Mouse (Mus musculus) midbrain, embryonic 15.5 days (tissue): ENCODE measurements at regions not wholly inside any gene's neighbourhood (a gene's known extent, or its start where the extent isn't known, plus 50 kb on each side); places are given as distances from the start of the nearest gene placed in this dataset.

Experiments
- ATAC-seq: fragments of 200-750 bp; cut with Nextera tagmentation; replicated peaks from 2 replicates; pipeline ENCODE4 v1.8.0; 2017; ENCODE audit warnings: moderate TSS enrichment
- H3K27ac ChIP-seq: fragments of 300-500 bp; sonication (generic); 2 replicates; pipeline ENCODE4 v1.5.1; 2015; ENCODE audit warnings: mild to moderate bottlenecking, inconsistent platforms
- H3K27me3 ChIP-seq: fragments of 300-500 bp; sonication (generic); replicated peaks from 2 replicates; pipeline ENCODE4 v1.6.1; 2015; ENCODE audit warnings: inconsistent platforms
- H3K36me3 ChIP-seq: fragments of 300-500 bp; sonication (generic); replicated peaks from 2 replicates; pipeline ENCODE4 v1.6.1; 2015; ENCODE audit warnings: inconsistent platforms
- H3K4me1 ChIP-seq: fragments of 300-500 bp; sonication (generic); 2 replicates; pipeline ENCODE4 v1.6.1; 2015; ENCODE audit warnings: inconsistent platforms
- H3K4me2 ChIP-seq: fragments of 300-500 bp; sonication (generic); 2 replicates; pipeline ENCODE4 v1.6.1; 2015; ENCODE audit warnings: inconsistent platforms, mild to moderate bottlenecking, moderate library complexity
- H3K4me3 ChIP-seq: fragments of 300-500 bp; sonication (generic); 2 replicates; pipeline ENCODE4 v1.5.1; 2015; ENCODE audit warnings: mild to moderate bottlenecking, inconsistent platforms
- H3K9ac ChIP-seq: fragments of 300-500 bp; sonication (generic); 2 replicates; pipeline ENCODE4 v1.6.1; 2015; ENCODE audit warnings: mild to moderate bottlenecking, inconsistent platforms
- H3K9me3 ChIP-seq: fragments of 300-500 bp; sonication (generic); 2 replicates; pipeline ENCODE4 v1.6.1; 2016; ENCODE audit warnings: inconsistent platforms
- WGBS: fragments of 180-500 bp; shearing (Covaris S2); methylation state at CpG from one replicate; pipeline ENCODE4 v1.1.7; 2015; ENCODE audit warnings: mixed read lengths; 5-methylcytosine and 5-hydroxymethylcytosine counted together

DNA sequence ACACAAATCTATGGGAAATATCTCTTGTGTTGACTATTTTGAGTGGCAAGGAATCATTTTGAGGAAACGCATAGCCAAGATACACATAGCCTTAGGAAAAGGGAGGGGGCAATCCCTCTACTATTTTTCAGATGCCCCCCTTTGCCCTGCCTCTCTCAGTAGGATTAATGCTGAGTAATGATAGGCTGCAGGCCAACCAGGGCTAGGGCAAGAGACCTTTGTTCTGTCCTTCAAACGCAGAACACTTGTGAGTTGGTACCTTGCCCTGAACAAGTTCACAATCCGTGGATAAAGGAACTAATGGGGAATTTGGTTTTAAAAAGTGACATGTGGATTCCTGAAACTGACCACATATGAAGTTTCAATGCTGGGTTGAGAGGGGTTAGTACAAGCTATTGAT is 651.6 kb downstream of the Slc4a3 start:
- H3K4me2 ChIP-seq = no peak overlapping the region
- H3K4me1 ChIP-seq = no peaks in the 10 kb centered on the region
- no peak overlapping the region for H3K9ac ChIP-seq
- no peaks in the 10 kb centered on the region for H3K36me3 ChIP-seq
- H3K9me3 ChIP-seq = no peaks in the 10 kb centered on the region
- no peak overlapping the region for H3K27ac ChIP-seq
- no peak for ATAC-seq
- WGBS = 85% methylated on average over 3 of the region's 3 CpGs
- H3K27me3 ChIP-seq = no peaks in the 10 kb centered on the region
- no peak overlapping the region for H3K4me3 ChIP-seq

DNA sequence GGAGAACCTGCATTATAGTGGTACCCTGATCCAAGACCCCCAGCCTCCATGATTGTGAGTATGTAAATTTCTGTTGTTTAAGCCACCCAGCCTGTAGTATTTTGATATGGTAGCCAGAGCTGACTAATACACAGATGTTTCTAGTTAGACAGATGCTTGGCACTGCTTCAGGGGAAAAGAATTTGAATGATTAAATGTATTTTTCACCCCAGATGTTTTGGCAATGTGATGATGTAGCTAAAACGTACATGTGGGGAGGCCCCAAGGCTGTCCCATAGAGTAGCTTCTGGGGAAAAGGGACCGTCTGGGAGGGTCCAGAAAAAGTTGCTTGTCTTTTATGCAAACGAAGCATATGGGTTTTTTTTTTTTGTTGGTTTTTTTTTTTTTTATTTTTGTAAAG is 654.8 kb downstream of the Slc4a3 start:
- Histone ChIP-seq H3K4me3 (no peak overlapping the region), H3K27me3 (no peaks in the 10 kb centered on the region), H3K4me1 (no peaks in the 10 kb centered on the region), H3K4me2 (no peak overlapping the region), H3K36me3 (no peaks in the 10 kb centered on the region), H3K9me3 (no peaks in the 10 kb centered on the region), H3K9ac (no peak overlapping the region), H3K27ac (no peak overlapping the region)
- ATAC-seq = no peak
- 76% methylated on average over 3 of the region's 3 CpGs for WGBS

DNA sequence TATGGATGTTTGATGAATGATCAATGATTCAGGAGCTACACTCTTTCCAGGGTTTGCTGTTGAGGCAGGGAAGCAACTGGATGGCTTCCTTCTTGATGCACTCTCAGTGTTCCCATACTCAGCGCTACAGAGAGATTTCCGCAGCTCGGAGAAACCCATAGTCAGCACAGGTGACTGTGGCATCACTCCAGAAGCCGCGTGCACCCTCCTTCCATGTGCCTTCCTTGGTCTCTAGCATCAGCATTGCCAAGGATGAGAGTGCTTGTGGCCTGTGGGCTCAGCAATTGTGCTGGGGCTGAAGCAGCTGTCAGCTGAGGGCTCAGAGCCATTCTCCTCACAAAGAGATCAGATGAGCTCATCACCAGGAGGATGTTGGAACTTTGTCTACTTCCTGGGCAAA is 666.4 kb downstream of the Slc4a3 start:
- Histone ChIP-seq H3K4me1 (no peaks in the 10 kb centered on the region), H3K27me3 (no peaks in the 10 kb centered on the region), H3K9ac (no peak overlapping the region), H3K4me3 (no peak overlapping the region), H3K27ac (no peak overlapping the region), H3K36me3 (no peaks in the 10 kb centered on the region), H3K4me2 (no peak overlapping the region), H3K9me3 (no peaks in the 10 kb centered on the region)
- ATAC-seq = no peak
- 95% methylated on average over 5 of the region's 5 CpGs for WGBS

DNA sequence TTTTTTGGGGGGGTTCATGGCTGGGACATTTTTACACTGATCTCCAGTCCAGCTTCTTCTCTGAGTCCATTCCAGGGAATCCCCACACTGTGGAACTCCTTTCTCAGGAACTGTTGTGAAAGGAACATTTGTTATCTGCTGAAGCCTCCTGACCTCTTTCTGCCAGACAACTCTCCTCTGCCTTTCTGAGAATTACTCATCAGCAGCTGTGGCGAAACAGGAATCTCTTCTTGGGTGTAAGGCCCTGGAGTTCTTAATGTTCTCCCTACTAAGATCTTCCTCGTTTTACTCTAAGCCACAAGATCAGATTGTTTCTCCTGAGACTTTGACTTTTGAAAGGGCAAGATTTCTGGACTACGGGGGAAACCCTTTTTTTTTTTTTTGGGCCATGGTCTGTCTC is 698.7 kb downstream of the Slc4a3 start:
- Histone ChIP-seq H3K4me2 (no peak overlapping the region), H3K4me1 (peaks cover 7% of the 10 kb centered on the region), H3K9ac (no peak overlapping the region), H3K9me3 (no peaks in the 10 kb centered on the region), H3K27ac (no peak overlapping the region), H3K4me3 (no peak overlapping the region), H3K27me3 (no peaks in the 10 kb centered on the region), H3K36me3 (no peaks in the 10 kb centered on the region)
- 80% methylated on average over 3 of the region's 3 CpGs for WGBS
- ATAC-seq = no peak

DNA sequence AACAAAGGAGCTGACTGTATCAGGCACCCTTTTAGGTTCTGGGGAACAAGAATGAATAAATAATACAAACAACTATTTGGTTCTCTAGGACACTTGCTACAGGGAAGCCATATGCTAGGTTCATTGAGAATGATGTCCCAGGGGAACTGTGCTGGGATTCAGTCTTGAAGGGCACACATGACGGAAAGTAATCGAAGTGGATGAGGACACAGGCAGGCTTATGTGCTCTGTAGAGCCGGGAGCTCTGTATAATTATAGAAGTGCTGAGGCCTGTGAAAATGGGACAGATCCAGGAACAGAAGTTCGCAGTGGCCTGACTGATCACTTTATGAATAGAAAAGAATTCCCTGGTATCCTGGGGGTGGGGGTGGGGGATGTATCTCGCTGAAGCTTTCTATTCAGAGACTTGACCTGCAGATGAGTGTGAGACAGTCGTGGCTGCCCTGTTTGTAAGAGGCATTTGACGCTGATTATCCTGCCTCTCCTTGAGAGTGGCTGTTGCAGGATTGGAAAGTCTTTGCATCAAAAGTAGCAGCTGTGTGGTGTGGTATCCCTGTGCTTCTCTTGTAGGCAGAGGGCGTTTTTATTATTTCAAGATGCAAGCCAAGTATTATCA is 700.2 kb downstream of the Slc4a3 start:
- ATAC-seq = no peak; the same call in 1 of the 2 replicates
- Histone ChIP-seq H3K9ac (no peak overlapping the region), H3K9me3 (no peaks in the 10 kb centered on the region), H3K4me3 (no peak overlapping the region), H3K27me3 (no peaks in the 10 kb centered on the region), H3K27ac (no peak overlapping the region), H3K4me2 (no peak overlapping the region), H3K4me1 (peaks cover 7% of the 10 kb centered on the region), H3K36me3 (no peaks in the 10 kb centered on the region)
- WGBS = 8% methylated on average over 8 of the region's 8 CpGs

DNA sequence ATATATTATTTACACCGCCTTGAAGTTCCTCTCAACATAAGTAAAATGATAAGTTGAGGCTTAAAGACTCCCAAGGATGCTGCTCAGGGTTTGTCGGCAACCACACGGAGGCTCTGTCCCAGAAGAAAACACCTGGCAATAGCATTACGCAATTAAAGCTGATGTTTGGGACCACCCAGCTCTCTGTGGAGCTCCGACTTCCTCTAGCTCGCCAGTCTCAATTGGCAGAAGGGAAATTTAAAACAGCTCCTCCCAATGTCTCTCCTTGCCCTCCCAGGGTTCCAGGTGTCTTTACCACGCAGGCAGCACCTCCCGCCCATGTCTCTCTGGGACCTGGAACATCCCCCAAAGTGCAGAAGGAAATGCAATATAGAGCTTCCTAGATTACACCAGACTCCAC is 701.1 kb downstream of the Slc4a3 start:
- no peaks in the 10 kb centered on the region for H3K9me3 ChIP-seq
- H3K4me1 ChIP-seq = peaks cover 7% of the 10 kb centered on the region
- 58% methylated on average over 8 of the region's 8 CpGs for WGBS
- H3K9ac ChIP-seq = no peak overlapping the region
- H3K36me3 ChIP-seq = no peaks in the 10 kb centered on the region
- H3K4me2 ChIP-seq = no peak overlapping the region
- no peaks in the 10 kb centered on the region for H3K27me3 ChIP-seq
- H3K27ac ChIP-seq = no peak overlapping the region
- H3K4me3 ChIP-seq = no peak overlapping the region
- no peak for ATAC-seq

DNA sequence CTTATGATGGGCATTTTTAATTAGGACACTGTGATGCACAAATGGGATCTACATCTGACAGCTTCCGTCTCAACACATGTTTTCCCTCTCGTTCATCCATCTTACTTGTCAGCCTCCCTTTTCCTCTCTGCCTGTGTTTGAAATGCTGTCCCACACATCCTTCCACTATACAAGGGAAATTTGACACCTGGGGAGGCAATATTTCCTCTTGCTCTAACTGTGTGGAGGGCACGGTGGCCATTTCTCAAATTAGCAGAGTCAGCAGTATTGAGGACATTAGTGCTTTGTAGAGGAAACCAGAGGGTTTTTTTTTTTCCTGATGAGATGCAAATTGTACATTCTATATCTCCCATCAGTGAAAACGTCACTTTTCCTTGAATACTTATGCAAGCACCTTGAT is 712.2 kb downstream of the Slc4a3 start:
- Histone ChIP-seq H3K36me3 (no peaks in the 10 kb centered on the region), H3K4me1 (no peaks in the 10 kb centered on the region), H3K27me3 (no peaks in the 10 kb centered on the region), H3K9ac (no peak overlapping the region), H3K4me2 (no peak overlapping the region), H3K9me3 (no peaks in the 10 kb centered on the region), H3K4me3 (no peak overlapping the region), H3K27ac (no peak overlapping the region)
- 64% methylated on average over 4 of the region's 4 CpGs for WGBS
- ATAC-seq = no peak

DNA sequence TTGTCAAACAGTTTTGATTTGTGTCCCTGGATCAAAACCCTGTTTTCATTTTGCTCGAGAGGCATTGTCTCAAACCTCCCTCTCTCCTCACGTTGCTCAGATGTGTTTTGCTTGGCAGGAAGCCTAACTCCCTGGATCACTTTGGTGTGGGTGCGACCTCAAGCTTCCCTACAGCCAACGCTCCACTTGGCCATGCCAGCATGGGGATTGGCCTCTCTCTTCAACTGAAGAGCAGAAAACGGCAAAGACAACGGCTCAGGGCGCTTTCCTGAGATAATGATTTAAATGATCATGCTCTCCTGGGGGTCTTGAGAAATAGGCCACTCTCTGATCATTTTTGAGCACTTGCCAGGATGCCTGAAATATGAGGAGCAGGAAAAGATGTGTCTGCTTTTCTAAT is 730.1 kb downstream of the Slc4a3 start:
- no peaks in the 10 kb centered on the region for H3K27me3 ChIP-seq
- H3K4me1 ChIP-seq = no peaks in the 10 kb centered on the region
- H3K27ac ChIP-seq = no peak overlapping the region
- no peak overlapping the region for H3K4me2 ChIP-seq
- no peaks in the 10 kb centered on the region for H3K36me3 ChIP-seq
- no peaks in the 10 kb centered on the region for H3K9me3 ChIP-seq
- H3K4me3 ChIP-seq = no peak overlapping the region
- ATAC-seq = no peak
- no peak overlapping the region for H3K9ac ChIP-seq
- WGBS = 30% methylated on average over 7 of the region's 7 CpGs

DNA sequence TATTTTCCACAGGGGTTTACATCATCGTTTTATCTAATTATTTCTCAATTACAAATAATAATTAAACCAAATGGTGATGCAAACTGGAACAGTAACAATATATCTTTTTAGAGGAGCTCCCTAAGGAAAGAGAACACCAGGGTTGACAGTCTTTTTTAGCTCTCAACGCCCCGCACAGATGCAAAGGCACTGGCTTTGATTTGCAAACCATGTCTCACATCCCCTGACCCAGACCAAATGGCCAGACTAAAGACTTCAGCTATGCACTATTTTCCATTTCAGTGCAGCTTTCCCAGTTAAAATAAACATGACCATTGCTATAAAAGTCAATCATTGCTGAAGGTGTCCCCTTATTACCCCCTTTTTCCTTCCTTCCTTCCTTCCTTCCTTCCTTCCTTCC is 730.6 kb downstream of the Slc4a3 start:
- Histone ChIP-seq H3K9me3 (no peaks in the 10 kb centered on the region), H3K27ac (no peak overlapping the region), H3K27me3 (no peaks in the 10 kb centered on the region), H3K4me2 (no peak overlapping the region), H3K4me1 (no peaks in the 10 kb centered on the region), H3K9ac (no peak overlapping the region), H3K4me3 (no peak overlapping the region), H3K36me3 (no peaks in the 10 kb centered on the region)
- no peak for ATAC-seq
- WGBS = 71% methylated on average over 3 of the region's 3 CpGs

DNA sequence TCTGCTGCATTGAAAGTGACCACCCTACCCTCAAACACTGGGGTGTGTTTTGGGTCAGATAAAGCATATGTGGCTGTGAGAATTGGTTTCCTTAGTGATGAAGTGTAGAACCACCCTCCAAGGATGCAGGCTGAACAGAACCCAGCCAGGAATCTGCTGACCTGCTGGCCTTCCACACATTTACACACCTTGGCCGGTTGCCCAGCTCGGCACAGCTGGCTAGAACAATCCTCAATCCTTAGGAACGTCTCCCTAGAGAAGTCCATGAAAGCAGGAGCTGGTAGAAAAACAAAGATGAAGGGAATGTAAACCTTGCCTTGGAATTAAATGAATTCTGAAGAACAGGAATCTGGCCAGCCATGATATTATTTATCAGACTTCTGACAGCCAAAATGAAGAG is 737.3 kb downstream of the Slc4a3 start:
- Histone ChIP-seq H3K4me1 (no peaks in the 10 kb centered on the region), H3K9ac (no peak overlapping the region), H3K4me2 (no peak overlapping the region), H3K27me3 (no peaks in the 10 kb centered on the region), H3K36me3 (no peaks in the 10 kb centered on the region), H3K9me3 (no peaks in the 10 kb centered on the region), H3K27ac (no peak overlapping the region), H3K4me3 (no peak overlapping the region)
- whole genome bisulfite sequencing = 38% methylated on average over 3 of the region's 3 CpGs
- ATAC-seq = no peak

DNA sequence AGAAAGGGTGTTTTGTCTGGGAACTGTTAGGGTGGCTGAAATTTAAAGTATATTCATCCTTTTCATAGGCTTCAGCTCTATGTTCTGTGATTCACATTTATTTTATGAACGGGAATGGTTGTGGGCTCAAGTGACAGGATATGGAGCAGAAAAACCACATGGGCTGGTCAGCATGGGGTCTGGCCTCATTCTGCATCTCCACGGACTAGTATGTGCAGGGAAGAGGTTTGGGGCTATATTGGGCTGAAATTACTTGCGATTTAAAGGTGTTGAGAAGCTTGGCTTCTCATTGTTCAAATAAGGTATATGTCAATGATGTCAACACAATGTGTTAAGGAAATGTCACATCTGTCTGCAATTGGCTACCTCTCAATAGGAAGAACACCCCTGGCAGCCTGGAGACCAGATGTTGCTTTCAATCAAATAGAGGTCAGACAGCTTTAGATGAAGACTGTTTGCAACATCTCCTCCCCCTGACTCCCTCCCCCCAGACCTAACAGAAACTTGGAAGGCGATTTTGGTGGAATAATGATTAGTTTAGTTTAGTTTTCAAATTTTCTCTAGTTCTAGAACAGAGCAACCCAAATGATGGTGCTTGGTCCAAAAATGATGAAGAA is 777.0 kb downstream of the Slc4a3 start:
- 83% methylated on average over 4 of the region's 4 CpGs for WGBS
- ATAC-seq = no peak
- Histone ChIP-seq H3K4me2 (no peak overlapping the region), H3K27me3 (no peaks in the 10 kb centered on the region), H3K4me1 (no peaks in the 10 kb centered on the region), H3K36me3 (no peaks in the 10 kb centered on the region), H3K4me3 (no peak overlapping the region), H3K9ac (no peak overlapping the region), H3K9me3 (no peaks in the 10 kb centered on the region), H3K27ac (no peak overlapping the region)

DNA sequence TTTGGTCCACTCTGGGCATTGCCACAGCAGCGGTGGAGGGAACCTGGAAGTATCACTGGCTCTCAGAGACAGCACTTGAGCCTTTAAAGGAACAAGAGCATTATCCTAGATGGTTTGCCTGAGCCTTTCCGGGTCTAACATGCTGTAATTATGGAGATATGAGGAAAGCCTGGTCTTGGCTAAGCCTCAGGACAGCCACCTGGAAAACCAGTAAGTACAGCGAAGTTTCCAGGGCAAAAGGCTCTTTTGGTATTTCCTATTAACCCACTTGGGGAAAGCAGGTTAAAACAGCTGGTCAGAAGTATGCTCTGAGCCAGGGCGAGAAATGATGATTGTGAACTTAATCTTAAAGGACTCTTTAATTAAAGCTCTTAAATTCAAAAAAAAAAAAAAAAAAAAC is 777.5 kb downstream of the Slc4a3 start:
- no peaks in the 10 kb centered on the region for H3K36me3 ChIP-seq
- 78% methylated on average over 4 of the region's 4 CpGs for WGBS
- H3K4me2 ChIP-seq = no peak overlapping the region
- ATAC-seq = no peak
- no peak overlapping the region for H3K4me3 ChIP-seq
- H3K27me3 ChIP-seq = no peaks in the 10 kb centered on the region
- no peak overlapping the region for H3K27ac ChIP-seq
- H3K9me3 ChIP-seq = no peaks in the 10 kb centered on the region
- no peaks in the 10 kb centered on the region for H3K4me1 ChIP-seq
- no peak overlapping the region for H3K9ac ChIP-seq

DNA sequence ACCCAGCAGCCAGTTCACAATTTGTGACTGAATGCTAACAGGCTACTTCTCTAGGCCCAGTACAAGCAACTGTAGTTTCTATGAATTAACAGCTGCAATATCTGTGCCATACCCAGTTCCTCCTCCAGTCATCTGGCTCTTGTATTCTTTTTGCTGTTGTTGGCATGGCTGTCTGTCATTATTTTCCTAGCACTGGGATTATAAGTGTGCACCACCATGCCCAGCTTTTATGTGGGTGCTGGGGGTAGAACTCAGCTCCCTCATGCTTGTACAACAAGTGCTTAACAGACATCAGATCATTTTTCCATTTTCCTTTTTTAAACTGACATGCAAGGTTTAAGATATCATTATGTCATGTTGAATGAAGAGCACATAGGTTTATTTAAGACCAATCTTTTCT is 789.9 kb downstream of the Slc4a3 start:
- no peak overlapping the region for H3K4me3 ChIP-seq
- ATAC-seq = no peak
- no peaks in the 10 kb centered on the region for H3K27me3 ChIP-seq
- no peak overlapping the region for H3K9ac ChIP-seq
- no peak overlapping the region for H3K27ac ChIP-seq
- no peaks in the 10 kb centered on the region for H3K4me1 ChIP-seq
- no peaks in the 10 kb centered on the region for H3K36me3 ChIP-seq
- H3K4me2 ChIP-seq = no peak overlapping the region
- H3K9me3 ChIP-seq = no peaks in the 10 kb centered on the region
